Mouse (Mus musculus) midbrain, embryonic 14.5 days (tissue): ENCODE data around the gene Atp1a4. TPM values are rescaled to one million over a fixed set of nuclear protein-coding genes. Genes with fewer than 3 reads are reported as not detected.

Experiments used
- ATAC-seq: fragments of 200-750 bp; cut with Nextera tagmentation; 2 replicates; pipeline ENCODE4 v1.8.0; 2017; ENCODE audit warnings: moderate number of reproducible peaks, moderate library complexity; ENCODE audit not compliant: low FRiP score, low TSS enrichment
- DNase-seq: peaks from one replicate; pipeline ENCODE4 v3.0.0-alpha.2; 2015
- H3K27ac ChIP-seq: fragments of 300-500 bp; sonication (generic); replicated peaks from 2 replicates; pipeline ENCODE4 v1.5.1; 2014; ENCODE audit warnings: mild to moderate bottlenecking, low read depth, low read length, moderate library complexity
- H3K27me3 ChIP-seq: fragments of 300-500 bp; sonication (generic); 2 replicates; pipeline ENCODE4 v1.6.1; 2014; ENCODE audit warnings: low read length, control low read depth, mixed read lengths; ENCODE audit not compliant: control insufficient read depth, insufficient read depth
- H3K36me3 ChIP-seq: fragments of 300-500 bp; sonication (generic); 2 replicates; pipeline ENCODE4 v1.6.1; 2014; ENCODE audit warnings: low read length, control low read depth; ENCODE audit not compliant: control insufficient read depth, insufficient read depth
- H3K4me1 ChIP-seq: fragments of 300-500 bp; sonication (generic); 2 replicates; pipeline ENCODE4 v1.6.1; 2014; ENCODE audit warnings: mild to moderate bottlenecking, antibody characterized with exemption, low read length, control low read depth; ENCODE audit not compliant: control insufficient read depth, insufficient read depth
- H3K4me2 ChIP-seq: fragments of 300-500 bp; sonication (generic); 2 replicates; pipeline ENCODE4 v1.6.1; 2014; ENCODE audit warnings: mild to moderate bottlenecking, low read length, moderate library complexity
- H3K4me3 ChIP-seq: fragments of 300-500 bp; sonication (generic); replicated peaks from 2 replicates; pipeline ENCODE4 v1.5.1; 2014; ENCODE audit warnings: low read depth, low read length
- H3K9ac ChIP-seq: fragments of 300-500 bp; sonication (generic); replicated peaks from 2 replicates; pipeline ENCODE4 v1.6.1; 2014; ENCODE audit warnings: mild to moderate bottlenecking, low read length, moderate library complexity
- H3K9me3 ChIP-seq: fragments of 300-500 bp; sonication (generic); 2 replicates; pipeline ENCODE4 v1.6.1; 2016; ENCODE audit warnings: low read length, control low read depth, mixed read lengths; ENCODE audit not compliant: control insufficient read depth
- WGBS: fragments of 180-500 bp; shearing (Covaris S2); extraction: QIAGEN DNeasy Blood & Tissue Kit; methylation state at CpG from one replicate; pipeline ENCODE4 v1.1.7; 2014; 5-methylcytosine and 5-hydroxymethylcytosine counted together
- polyA plus RNA-seq: library from polyadenylated mRNA; unstranded; fragments of >200 nt; fragmentation: Nextera tagmentation; extraction: Ambion mirVana; gene quantifications from 2 replicates; pipeline ENCODE4 v1.2.1, GENCODE M21; 2014

Atp1a4 gene
- polyA plus RNA-seq, 1 experiment from 2014 or later: not detected

DNA sequence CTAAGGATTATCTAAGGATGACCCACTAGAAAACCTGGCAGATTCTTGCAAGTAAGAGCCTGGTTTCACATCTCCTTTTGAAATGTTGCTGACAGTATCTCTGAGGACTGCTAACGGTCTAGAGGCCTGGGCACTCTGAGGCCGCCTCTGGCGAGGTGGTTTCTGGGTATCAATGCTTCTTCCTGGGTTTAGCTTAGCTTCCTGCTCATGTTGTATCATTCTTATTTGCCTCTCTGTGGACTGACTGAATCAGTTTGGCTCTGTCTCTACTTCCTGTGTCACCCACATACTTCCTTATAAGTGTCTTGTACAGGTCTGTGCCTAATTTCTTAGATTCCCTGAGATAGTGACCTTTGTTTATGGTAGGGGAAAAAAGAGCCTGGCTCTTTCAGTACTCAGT is 19.0 kb upstream of the Atp1a4 start:
- Histone ChIP-seq H3K4me2 (no peak overlapping the region), H3K9me3 (no peaks in the 10 kb centered on the region), H3K4me1 (no peaks in the 10 kb centered on the region), H3K36me3 (no peaks in the 10 kb centered on the region), H3K4me3 (no peak overlapping the region), H3K9ac (no peak overlapping the region), H3K27ac (no peak overlapping the region), H3K27me3 (no peaks in the 10 kb centered on the region)
- DNase-seq (no peak), ATAC-seq (no peak)
- WGBS: 71% methylated on average over 3 of the region's 3 CpGs

DNA sequence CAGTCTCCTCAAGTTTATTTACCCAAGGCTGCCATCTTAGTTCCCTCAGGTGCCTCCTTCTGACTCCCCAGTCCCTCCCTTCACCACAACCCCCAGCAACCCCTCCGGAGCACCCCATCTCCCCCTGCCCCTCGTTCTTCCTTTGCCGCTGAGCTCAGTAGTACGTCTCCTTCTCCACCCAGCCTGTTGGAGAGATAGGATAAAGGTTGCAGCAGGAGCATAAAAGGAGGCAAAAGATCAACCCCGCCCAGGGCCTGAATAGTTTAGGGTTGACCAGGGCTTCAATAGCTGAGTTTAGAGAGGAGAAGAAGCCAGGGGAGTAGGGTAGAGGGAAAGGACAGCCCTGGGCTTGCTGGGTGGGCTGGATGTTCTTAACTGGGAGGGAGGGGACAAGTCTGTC is 16.3 kb upstream of the Atp1a4 start:
- 66% methylated on average over 5 of the region's 5 CpGs for WGBS
- no peak overlapping the region for H3K9ac ChIP-seq
- H3K9me3 ChIP-seq: no peaks in the 10 kb centered on the region
- no peak overlapping the region for H3K4me2 ChIP-seq
- H3K4me3 ChIP-seq: no peak overlapping the region
- no peak overlapping the region for H3K27ac ChIP-seq
- DNase-seq: no peak
- H3K4me1 ChIP-seq: peaks cover 8% of the 10 kb centered on the region
- H3K36me3 ChIP-seq: no peaks in the 10 kb centered on the region
- ATAC-seq: no peak
- no peaks in the 10 kb centered on the region for H3K27me3 ChIP-seq

DNA sequence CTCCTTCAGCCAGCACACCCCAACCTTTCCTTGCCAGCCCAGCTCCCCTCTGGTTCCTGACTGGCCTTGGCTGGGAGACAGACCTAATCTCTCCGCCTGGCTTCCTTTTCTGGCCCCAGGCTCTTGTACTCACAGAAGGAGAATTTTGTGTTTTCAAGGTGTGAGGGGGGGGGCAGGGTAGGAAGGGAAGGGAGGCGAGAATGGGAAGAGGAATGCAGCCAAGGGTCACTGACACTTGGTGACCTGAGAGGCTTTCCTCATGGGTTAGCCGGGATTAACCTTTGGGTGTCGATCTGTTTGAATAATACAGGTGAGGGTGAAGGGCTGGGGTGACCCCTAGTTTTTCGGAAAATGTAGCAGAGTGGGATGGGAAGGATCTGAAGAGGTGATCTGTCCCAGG is 15.9 kb upstream of the Atp1a4 start:
- DNase-seq: no peak
- no peak overlapping the region for H3K4me2 ChIP-seq
- H3K4me3 ChIP-seq: no peak overlapping the region
- WGBS: 65% methylated on average over 5 of the region's 5 CpGs
- ATAC-seq: no peak
- H3K27me3 ChIP-seq: no peaks in the 10 kb centered on the region
- H3K27ac ChIP-seq: no peak overlapping the region
- no peak overlapping the region for H3K9ac ChIP-seq
- no peaks in the 10 kb centered on the region for H3K9me3 ChIP-seq
- H3K36me3 ChIP-seq: no peaks in the 10 kb centered on the region
- H3K4me1 ChIP-seq: peaks cover 8% of the 10 kb centered on the region

DNA sequence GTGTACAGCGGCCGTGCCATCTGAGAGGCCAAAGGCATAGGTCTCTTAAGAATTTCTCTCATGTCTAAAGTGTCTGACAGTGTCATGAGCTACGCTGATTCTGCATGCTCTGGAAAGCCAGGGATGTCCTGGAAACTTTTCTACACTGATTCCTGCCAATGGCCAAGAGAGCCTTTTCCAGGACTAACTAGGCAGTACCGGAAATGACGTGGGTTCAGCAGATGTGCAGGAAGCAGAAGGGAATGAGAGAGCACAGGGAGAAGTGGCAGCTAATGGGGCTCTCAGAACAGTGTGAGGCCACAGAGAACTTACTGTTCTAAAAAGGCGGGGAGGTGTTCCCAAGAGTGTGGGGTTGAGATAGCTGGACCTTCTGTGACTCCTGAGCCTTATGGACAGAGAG is 15.2 kb upstream of the Atp1a4 start:
- H3K9ac ChIP-seq: no peak overlapping the region

DNA sequence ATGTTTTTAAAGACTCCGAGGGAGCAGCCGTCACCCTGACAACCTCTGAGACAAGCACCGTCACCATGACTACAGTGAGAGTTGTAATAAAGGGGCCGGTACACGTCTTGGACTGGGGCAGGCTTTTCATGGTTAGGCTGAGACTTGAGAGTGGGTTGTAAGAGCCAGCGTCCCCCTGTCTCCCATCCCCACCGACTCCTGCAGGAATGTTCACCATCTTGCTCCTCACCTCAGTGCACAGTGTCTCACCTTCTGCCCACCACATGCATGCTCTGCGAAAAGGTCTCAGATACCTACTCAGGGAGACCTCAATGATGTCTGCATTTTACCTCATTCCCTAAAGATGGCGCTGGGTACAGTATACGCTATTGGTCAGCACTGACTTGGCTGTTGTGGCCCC is 13.6 kb upstream of the Atp1a4 start:
- WGBS: 31% methylated on average over 10 of the region's 10 CpGs
- no peak overlapping the region; the same call in 1 of the 2 replicates for H3K4me2 ChIP-seq
- no peaks in the 10 kb centered on the region for H3K9me3 ChIP-seq
- H3K9ac ChIP-seq: no peak overlapping the region
- no peaks in the 10 kb centered on the region for H3K27me3 ChIP-seq
- no peak overlapping the region for H3K27ac ChIP-seq
- DNase-seq (peak; percentile 76), ATAC-seq (peak; percentile 67)
- no peaks in the 10 kb centered on the region for H3K36me3 ChIP-seq
- no peak overlapping the region for H3K4me3 ChIP-seq
- H3K4me1 ChIP-seq: peaks cover 8% of the 10 kb centered on the region

More for the DNA sequence above, 15.2 kb upstream of the Atp1a4 start:
- no peak for DNase-seq
- Histone ChIP-seq H3K36me3 (no peaks in the 10 kb centered on the region), H3K9me3 (no peaks in the 10 kb centered on the region), H3K27ac (no peak overlapping the region), H3K4me2 (no peak overlapping the region), H3K4me1 (peaks cover 8% of the 10 kb centered on the region), H3K27me3 (no peaks in the 10 kb centered on the region), H3K4me3 (no peak overlapping the region)
- WGBS: 94% methylated on average over 6 of the region's 6 CpGs
- no peak for ATAC-seq

DNA sequence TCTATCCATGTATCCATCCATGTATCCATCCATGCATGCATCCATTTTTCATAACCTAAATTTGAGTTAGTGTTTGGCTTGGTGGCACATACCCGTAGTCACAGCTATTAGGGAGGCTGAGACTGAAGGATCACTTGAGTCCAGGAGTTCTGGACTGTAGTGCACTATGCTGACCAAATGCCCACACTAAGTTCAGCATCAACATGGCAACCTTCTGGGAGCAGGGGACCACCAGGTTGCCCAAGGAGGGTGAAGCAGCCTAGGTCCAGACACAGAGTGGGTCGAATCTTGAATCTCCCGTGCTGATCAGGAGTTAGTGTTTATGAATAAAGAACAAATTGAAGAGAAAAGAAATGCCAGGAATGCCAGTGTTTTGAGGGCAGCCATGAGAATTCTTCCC is 13.0 kb upstream of the Atp1a4 start:
- Histone ChIP-seq H3K36me3 (no peaks in the 10 kb centered on the region), H3K4me3 (no peak overlapping the region), H3K4me1 (peaks cover 8% of the 10 kb centered on the region), H3K9ac (no peak overlapping the region), H3K27me3 (no peaks in the 10 kb centered on the region), H3K27ac (0 out of 2 replicates have a peak overlapping the region, but pooled peaks have one; percentile 5), H3K4me2 (no peak overlapping the region; the same call in 1 of the 2 replicates), H3K9me3 (no peaks in the 10 kb centered on the region)
- ATAC-seq (no peak), DNase-seq (no peak)
- 51% methylated on average over 3 of the region's 3 CpGs for WGBS

DNA sequence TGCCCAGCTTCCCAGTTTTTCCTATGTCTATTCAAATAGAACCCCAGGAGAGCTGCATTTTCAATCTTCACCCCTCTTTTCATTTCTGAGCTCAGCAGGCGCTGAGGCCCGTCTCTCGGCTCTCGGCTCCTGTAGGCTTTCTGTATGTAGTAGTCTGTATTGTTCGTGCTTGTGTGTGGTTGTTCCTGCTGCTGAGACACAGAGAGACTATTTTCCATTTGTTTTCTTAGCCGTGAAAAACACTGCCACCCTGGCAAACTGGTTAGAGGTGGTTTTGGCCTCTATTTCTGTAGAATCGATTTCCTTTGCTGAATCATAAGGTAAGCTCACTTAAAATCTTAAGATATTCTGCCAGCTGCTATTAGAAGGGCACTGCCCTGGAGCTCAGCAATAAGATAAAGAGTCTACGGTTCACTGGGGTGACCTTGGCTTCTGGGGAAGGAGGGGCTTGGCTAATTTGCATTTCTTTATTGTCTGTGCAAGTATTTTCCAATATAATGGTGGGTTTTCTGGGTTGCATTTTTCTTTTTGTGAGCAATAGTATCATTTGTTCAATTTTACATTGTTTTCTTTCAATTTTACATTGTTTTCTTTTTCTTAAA is 3.4 kb upstream of the Atp1a4 start, which contains the start of gene Igsf8:
TSS of gene Igsf8 (plus strand) at position 165 of the 602 bp plus-strand sequence.
- no peaks in the 10 kb centered on the region for H3K27me3 ChIP-seq
- no peak within 1 kb of the TSS for H3K9ac ChIP-seq
- H3K36me3 ChIP-seq: no peaks in the 10 kb centered on the region
- no peaks in the 10 kb centered on the region for H3K9me3 ChIP-seq
- peak within 1 kb of the TSS; percentile 3 for H3K4me2 ChIP-seq
- no peaks in the 10 kb centered on the region for H3K4me1 ChIP-seq
- no peak within 1 kb of the TSS for H3K4me3 ChIP-seq
- ATAC-seq (no peak), DNase-seq (peak; percentile 47)
- 7% methylated on average over 8 of the region's 8 CpGs for WGBS
- H3K27ac ChIP-seq: peak within 1 kb of the TSS; percentile 62

DNA sequence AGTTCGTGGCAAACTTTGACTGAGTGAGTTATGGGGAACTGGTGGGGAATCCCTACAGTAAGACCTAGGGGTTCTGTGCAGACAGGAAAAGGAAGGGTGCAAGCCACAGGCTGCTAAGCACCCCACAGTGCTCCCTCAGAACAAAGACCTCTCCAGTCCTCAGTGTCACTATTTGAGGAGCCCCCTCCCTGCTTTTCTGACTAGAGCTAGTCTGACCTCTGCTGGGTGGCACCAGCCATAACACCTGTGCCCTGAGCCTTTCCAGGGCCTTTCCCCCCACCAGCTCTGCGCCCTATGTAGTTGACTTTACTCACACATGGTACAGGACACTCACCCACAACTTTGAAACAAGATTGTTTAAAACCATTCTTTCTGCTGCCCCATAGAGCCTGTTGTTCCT is 10.5 kb downstream of the Atp1a4 start:
- Histone ChIP-seq H3K36me3 (no peaks in the 10 kb centered on the region), H3K4me1 (0 out of 2 replicates have a peak, but pooled peaks cover under 1% of the 10 kb centered on the region), H3K9me3 (no peaks in the 10 kb centered on the region), H3K4me2 (no peak overlapping the region), H3K27ac (no peak overlapping the region), H3K9ac (no peak overlapping the region), H3K4me3 (no peak overlapping the region), H3K27me3 (peaks cover 5% of the 10 kb centered on the region; the same call in 1 of the 2 replicates)
- 34% methylated on average over 2 of the region's 2 CpGs for WGBS
- ATAC-seq (0 out of 2 replicates have a peak, but pooled peaks have one; percentile 40), DNase-seq (peak; percentile 66)

DNA sequence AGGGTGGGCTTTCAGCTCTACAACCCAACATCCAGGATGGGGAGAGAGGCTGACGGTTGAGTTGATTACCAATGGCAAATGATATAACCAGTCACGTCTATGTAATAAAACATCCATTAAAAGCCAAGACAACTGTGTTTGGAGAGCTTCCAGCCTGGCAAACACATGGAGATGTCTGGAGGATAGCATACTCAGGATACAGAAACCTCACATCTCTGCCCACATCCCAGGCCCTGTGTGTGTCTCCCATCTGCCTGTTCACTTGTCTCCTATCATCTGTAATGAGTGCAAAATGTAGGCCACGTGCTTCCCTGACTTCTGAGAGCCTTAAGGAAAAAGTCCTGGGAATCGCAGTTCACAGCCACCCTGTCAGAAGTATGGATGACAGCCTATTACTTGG is 11.0 kb downstream of the Atp1a4 start:
- DNase-seq (no peak), ATAC-seq (no peak)
- Histone ChIP-seq H3K4me2 (no peak overlapping the region), H3K27ac (no peak overlapping the region), H3K9me3 (no peaks in the 10 kb centered on the region), H3K36me3 (no peaks in the 10 kb centered on the region), H3K9ac (no peak overlapping the region), H3K4me1 (0 out of 2 replicates have a peak, but pooled peaks cover 4% of the 10 kb centered on the region), H3K4me3 (no peak overlapping the region), H3K27me3 (peaks cover 5% of the 10 kb centered on the region; the same call in 1 of the 2 replicates)
- 68% methylated on average over 4 of the region's 4 CpGs for WGBS
